Mouse (Mus musculus) ZHBTc4 (cell line): ENCODE measurements around the gene Yaf2.
A peak's percentile ranks its signal among the peaks of the same experiment; 100 is the strongest.

Experiments used
- DNase-seq: peaks from one replicate; pipeline ENCODE4 v3.0.0-alpha.2; 2011; ENCODE audit warnings: low read depth, low spot score

Yaf2 gene

DNA sequence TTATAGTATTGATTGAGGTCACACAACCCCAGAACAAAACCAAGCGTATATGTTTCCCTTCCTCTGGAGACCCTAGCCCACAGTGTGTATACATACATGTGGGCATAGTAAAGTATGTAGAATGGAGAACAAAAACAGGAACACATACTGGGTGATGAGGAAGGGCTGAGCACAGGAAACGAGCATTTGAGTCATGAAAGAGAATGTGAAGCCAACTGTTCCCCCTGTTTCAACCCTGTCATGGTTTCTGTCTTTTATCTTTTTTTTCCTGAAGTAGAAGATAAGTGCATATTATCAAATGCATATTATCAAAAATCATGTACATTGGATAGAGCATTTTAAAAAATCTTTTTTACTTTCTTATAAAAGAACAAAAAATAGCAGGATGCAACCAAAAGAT lies 49.1 kb downstream of the Yaf2 start:
- DNase-seq = no peak

DNA sequence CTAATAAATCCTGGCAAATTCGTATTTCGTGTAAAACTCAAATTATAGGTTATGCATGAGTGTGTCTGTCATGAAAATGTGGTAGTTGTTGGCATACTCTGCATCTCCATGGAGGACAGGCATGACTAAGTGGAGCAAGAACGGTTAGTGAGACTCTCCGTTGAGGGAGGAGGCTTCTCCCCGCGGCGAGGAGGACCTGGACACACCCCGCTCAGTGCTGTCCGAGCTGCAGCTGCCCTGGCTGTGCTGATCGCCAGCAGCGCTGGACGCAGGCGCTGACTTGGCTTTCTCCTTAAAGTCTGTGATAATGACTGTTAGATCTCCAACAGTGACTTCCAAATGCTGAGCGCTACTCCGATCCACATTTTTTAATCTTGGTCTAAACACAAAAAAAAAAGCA lies 51.5 kb downstream of the Yaf2 start:
- no peak for DNase-seq

DNA sequence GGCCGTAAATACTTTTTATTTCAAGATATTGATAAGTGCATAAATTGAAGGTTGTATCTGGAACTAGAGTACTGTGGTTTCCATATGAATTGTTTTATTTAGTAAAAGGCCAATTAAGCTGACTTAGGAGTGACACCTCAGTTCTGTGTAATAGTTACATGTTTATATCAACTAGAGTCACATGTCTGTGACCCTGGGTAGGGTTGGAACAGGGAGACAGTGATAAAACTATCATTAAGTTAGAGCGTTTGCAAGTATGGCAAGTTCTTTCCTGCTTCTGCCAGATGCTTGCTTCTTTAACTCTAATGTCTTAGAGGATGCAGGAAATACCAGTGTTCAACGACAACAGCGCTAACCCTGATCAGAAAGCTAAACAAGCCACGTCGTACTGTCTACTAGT lies 52.4 kb downstream of the Yaf2 start:
- no peak for DNase-seq

DNA sequence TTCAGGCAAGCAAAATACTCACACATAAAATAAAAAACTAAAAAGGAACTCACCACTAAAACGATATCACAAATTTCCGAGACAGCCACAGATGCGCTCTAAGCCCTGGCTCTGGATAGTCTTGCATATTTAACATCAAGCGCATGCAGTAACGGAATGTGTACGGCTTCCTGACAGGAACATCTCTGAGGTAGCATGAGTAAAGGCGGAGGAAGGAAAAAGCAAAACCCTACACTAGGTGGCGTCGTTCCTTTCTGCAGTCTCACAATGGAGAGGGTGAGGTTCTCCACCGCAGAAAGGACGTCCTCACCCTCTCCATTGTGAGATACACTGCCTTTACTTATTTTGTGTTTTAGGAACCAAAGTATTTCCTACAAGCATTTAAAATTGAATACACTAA lies 53.4 kb downstream of the Yaf2 start:
- DNase-seq = peak; percentile 70

DNA sequence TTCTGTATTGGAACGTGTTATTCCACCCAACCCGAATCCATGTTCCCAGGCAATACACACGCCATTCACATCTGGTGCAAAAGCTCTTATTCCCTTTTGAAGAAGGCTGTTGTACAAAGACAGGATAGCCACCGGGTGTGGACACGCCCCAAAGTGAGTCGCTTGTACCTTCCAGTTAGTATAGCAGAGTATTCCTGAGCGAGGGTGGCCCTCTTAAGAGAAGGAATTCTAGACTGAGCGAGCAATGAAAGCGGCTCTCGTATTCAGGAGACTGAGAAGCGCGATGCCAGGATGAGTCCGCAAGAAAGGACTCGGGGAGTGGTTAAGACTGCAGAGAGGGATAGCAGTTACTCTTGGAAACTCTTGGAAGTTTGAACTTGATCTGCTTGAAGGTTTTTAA lies 60.5 kb downstream of the Yaf2 start:
- DNase-seq = peak; percentile 42

DNA sequence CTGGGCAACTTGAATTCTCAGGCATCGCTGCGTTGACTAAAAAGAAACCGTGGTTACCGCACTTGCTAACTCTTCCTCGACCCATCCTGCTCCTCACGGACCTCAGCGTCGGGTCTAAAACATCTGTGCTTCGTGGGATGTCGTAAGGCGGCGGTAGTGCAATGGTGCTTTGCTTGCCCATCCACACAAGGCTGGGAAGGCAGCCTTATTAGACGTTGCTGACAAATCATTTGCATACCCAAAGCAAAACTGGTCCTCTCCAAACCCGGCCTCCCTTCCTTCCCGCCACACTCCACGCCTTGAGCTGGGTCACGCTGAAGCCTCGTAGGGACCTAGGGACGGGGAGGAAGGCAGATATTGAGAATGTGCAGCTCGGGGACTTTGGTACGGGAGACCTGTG lies 61.1 kb downstream of the Yaf2 start:
- DNase-seq = peak; percentile 61

DNA sequence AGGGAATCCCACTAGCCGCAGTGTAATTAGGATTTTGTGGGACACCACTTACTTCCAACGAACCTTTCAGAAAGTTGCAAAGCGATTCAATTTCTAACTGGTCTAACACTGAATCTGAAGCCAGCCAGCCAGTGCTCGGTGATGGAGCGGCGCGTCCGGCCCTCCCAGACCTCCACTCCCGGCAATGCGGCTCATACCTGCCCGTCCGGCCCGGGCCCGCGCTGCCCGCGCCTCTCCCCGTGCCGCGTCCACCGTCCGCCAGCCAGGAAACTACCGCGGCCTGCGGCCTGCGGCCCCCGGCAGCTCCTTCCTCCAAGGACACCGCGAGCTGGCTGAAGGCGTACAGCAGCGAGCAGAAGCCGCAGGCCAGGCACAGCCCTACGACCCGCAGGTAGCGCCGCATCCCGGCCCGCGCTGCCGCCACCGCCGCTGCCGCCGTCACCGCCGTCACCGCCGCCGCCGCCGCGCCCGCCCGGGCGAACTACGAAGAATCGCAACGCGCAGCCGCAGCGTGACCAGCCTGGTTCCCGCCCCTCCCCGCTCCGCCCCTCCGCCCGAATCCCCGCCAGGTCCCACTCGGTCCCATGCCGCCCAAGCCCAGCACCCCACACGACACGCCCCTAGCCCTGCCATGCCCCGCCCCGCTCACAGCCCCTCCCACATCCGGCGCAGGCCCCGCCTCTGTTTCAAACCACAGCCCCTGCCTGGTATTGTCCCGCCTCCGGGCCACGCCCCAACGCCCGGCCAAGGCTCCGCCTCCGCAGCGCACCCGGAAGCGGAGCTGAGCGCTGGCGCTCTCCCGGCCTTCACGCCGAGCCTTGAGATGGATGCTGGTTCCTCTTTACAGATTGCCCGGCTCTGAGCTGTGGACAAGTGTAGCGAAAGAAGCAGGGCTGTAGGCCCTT lies 61.8 kb downstream of the Yaf2 start, which contains the start of gene Gxylt1:
Gxylt1 (minus strand) TSS at position 501 of the 905 bp plus-strand sequence.
- peak; percentile 98 for DNase-seq

DNA sequence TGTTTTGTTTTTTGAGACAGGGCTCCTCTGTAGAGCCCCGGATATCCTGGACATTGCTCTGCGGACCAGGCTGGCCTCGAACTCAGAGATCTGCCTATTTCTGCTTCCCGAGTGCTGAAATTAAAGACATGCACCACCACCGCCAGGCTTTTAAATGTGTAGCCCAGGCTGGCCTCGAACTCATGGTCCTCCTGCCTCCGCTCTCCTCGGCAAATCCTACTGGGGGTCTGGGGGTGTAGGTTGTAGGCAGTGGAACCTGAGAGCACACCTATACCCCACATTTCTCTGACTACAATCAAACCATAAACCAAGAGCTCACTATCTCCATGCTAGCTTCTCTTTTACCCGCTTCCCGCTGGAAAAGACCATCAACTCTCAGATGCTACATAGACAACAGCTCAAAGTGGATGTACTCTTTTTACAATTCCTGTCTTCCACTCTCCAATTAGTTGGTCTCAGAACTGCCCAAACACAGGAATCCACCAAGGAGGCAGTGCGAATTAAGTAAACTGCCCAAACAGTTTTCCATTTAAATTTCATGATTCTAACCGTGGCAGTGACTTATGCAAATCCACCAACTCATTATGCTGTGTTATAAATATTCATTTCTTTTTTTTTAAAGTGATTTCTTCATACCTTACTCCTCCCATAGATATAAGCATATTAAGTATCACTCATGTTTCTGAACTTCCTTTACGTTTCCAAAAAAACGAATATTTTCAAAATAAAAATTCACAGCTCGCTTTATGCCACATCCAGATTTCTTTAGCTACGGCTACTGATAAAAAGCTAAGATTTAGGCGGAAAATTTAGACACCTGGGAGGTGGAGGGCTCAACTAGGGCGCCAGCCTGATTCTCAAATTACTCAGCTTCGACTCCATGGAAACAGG lies 62.7 kb downstream of the Yaf2 start:
- DNase-seq = no peak

DNA sequence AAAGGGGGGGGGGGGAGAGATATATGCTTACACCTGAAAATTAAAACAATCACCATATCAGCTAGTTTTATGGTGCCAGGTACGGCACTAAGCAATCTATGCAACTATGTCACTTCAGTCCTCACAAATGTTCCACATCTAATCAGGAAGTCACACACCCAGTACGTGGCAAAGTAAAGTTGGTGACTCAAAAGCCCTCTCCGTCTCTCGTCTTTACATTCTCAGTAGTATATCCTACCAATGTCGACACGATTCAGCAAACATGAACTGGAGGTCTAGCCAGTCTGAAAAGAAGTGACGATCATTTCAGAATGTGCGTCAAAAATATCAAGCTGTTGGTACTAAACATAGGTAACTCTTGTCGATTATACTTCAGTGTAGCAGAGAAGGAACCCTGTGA lies 63.8 kb downstream of the Yaf2 start:
- DNase-seq = no peak

DNA sequence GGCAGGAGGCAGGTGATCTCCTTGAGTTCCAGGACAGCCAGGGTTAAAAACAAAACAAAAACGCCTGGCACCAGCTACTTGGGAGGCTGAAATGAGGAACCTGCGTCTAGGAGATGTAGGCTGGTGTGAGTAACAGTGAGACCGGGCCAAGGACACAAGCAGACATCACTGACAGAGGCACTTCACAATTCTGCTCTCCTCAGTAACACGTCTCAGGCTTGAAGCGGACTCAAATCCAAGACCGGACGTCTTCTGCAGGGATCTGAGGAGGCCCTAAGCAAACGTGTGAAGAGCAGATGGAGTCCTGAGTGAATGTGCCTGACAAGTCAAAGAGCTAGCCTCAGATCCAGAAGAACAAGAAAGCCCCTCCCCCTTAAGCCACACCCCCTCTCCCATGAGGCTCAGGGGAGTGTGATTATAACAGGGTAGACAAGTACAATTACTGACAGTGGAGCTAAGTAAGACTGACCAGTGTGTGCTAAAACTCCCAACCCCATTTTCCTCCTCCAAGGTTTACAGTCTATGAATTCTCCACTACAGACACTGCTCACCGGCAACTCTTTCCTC lies 66.4 kb downstream of the Yaf2 start:
- peak; percentile 74 for DNase-seq

DNA sequence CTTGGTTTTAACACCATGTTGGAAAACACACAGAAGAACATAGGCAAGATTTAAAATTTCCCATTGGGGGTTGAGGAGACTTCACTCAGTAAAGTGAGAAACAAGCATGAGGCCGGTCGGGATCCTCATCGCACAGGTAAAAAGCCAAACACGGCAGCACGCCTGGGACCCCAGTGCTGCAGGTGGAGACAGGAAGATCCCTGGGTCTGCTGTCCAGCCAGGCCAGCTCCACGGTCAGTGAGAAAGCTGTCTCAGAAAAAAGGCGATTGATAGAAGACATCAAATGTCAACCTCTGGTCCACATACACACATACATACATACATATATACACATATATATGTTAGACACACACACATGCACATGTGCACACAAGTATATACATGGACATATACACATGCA lies 67.2 kb downstream of the Yaf2 start:
- no peak for DNase-seq

DNA sequence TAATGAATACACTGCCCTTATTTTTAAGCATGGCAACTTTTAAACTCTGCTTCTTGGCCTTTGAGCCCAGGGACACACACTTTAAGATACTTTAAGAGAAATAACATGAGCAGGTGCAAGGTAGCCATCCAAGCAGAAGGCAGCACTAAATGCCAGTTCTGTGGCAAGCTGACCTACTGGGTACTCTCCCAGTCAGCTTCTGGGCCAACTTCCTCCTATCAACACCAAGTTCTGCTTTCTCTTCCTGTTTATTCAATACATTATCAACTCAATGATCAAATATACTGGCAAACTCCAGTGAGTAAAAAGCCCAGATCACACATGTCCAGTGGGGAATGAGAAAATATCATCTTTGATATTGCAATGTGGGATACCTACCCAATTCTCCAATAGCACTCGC lies 68.7 kb downstream of the Yaf2 start:
- no peak for DNase-seq

DNA sequence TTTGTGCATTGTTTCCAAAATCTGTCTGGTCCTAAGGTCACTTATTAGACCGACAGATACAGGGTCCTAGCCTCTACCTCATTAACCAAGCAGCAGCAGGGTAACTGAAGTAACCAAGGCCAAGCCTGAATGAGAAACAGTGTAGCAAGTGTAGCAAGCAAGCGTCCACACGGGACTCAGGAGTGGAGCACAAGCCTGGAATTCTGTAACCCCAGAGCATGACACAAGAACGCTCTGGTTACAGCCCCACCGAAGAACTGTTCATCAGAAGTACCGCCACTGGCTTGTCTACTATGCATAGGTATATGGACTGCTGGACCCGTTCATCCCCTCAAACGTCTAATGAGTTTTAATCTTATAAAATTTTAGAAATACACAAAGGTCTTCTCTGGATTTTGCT lies 69.3 kb downstream of the Yaf2 start:
- no peak for DNase-seq

DNA sequence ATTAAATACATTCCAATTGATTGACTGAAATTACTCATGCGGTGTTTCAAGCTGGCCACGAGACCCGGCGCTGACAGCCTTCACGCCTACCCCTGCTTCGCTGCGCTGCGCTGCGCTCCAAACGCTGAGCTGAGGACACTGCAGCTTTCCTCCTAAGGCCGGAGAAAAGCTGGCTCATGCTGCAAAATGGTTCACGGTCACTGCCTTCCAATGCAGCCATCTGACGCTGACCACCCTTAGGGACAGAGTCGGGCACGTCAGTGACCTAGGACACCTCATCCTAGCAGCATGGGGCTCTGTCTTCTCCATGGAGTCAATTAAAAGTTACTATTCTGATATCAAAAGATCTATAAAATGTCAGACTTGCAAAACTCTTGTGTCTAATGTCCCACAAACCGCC lies 70.4 kb downstream of the Yaf2 start:
- no peak for DNase-seq

DNA sequence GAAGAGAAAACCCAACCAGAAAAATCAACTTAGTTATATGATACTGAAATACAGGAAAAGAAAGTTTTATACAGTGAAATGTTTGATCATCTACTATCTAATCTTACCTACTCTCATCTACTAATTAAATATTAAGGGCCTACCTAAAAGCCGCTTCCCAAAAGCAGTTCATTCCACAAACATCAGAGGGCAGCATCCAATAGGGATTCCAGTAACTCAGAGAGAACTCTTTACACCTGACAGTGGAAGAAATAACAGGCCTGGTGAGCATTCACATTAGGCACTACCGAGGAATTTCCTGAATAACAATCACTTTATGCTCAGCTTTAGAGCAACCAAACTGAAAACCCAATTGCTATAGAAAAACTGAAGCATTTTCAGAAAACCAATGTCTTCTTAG lies 71.0 kb downstream of the Yaf2 start:
- DNase-seq = no peak

DNA sequence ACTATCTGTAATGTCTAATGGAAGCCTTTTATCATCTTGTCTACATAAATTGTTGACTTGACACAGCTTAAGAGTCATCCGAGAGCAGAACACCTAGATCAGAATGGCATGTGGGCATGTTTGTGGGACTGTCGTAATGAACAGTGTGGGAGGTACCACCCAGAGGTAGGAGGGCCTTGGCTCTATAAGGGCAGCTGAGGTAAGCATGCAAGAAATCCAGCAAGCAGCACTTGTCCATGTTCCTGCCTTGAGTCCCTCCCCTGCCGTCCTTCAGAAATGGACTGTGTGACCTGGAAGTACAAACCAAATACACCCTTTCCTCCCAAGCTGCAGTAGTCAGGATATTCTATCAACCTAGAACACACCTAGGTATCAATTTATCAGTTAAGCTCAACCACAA lies 71.5 kb downstream of the Yaf2 start:
- DNase-seq = no peak

DNA sequence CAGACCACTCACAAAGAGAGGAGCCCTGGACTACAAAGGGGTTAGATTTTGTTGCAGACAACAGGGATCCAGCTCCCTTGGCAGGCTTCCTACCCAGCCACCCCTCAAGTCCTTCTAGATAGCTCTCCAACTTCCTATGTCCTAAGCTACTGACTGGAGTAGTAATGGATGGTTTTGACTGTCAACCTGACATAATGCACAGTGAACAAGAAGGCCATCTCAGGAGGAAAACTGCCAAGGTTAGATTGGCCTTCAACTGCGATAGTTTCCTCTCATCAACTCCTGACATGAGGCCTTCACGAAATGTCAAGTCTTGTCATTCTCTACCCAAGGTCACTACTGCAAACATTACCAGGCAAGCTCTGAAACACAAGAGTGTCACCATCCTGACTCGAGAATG lies 72.5 kb downstream of the Yaf2 start:
- DNase-seq = no peak

DNA sequence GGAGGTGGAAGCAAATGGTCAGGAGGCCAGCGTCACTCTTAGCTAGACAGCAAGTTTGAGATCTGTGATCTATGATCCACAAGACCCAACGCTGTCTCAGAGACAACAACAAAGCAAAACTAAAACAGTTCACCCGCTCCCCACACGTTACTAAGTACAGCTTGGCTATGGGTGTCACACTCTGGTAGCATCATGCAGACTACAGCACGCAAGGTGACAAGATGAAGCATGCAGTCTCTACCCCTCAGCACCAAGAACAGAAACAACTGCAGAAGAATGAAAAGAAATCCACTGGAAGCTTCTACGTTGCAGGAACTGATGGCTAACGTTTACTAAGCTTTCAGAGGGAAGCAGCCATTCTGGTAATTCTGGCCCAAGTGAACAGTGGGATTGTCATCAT lies 73.2 kb downstream of the Yaf2 start:
- DNase-seq = no peak

DNA sequence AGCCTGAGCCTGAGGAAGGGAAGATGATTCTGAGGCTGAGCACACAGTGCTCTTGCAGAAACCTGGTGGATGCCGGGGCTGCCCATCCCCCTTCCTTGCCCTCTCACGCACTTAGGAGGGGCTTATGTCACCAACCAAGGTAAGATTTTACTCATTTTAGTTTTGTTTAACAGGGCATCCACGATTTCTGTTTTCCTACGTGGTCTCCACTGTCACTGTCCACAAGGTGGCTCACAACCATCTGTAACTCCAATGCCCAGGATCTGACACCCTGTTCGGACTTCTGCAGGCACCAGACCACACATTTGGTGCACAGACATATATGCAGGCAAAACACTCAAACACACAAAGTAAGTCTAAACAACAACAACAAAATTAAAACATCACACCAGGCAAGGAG lies 73.9 kb downstream of the Yaf2 start:
- DNase-seq = no peak

DNA sequence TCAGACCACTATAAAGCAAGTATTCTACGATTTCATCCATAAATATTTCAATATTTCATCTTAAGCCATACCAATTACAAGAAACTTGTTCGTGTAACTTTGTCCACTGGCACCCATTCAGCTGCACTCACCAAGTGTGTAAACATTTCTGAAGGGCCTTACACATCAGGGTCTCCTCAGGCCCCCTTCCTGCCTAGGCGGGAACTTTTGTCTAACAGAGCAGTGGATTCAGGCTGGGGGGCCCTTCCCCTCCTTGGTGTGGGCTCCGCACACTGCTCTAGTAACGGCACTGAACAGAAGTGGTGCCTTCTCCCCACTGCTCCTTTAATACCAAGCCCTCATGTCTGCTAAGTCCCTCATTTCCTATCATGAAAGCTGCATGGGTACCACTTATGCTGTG lies 74.5 kb downstream of the Yaf2 start:
- no peak for DNase-seq

DNA sequence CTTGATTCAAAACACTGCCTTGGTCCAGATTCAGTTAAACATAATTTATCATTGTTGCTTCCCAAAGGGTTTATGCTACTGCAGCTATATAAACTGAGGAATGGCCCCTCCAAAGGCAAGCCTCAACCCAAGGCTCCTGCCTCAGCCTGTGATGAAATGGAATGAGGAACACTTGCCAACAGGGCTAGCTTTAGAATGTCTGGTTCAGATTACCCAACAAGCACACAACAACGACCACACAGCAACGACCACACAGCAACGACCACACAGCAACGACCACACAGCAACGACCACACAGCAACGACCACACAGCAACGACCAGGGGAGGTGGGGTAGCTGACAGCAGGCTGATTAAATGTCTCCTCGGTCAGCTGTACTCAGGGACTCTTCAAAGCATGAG lies 76.8 kb downstream of the Yaf2 start:
- no peak for DNase-seq

DNA sequence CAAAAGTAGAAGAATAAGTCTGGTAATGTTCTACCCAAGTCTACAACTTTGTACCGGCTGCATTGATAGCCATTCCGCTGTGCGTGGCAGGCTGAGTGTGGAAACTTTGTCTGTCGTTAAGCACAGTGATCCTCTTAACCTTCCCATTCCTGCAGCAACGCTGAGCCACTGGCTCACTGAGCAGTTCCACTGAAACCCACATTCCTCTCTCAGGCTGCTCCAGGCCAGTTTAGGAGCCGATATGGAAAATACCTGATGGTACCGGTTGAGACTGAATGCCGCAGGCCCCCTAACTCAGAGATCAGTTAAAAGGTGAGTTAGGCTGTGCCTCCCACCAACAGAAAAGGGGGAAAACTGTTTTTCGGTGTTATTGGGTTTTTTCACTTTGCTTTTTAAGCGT lies 81.4 kb downstream of the Yaf2 start:
- DNase-seq = peak; percentile 69
